Mouse (Mus musculus) ES-Bruce4 (cell line): ENCODE measurements at regions not wholly inside any gene's neighbourhood (a gene's known extent, or its start where the extent isn't known, plus 50 kb on each side); places are given as distances from the start of the nearest gene placed in this dataset.

ENCODE experiments used
- CTCF ChIP-seq: IDR thresholded peaks from one replicate; pipeline ENCODE4 v1.8.1; 2011; ENCODE audit warnings: low read depth, low read length
- EP300 ChIP-seq: IDR thresholded peaks from 2 replicates; pipeline ENCODE4 v1.6.1; 2011; ENCODE audit warnings: low read depth, low read length; ENCODE audit not compliant: insufficient read depth
- POLR2A ChIP-seq: IDR thresholded peaks from one replicate; pipeline ENCODE4 v1.8.1; 2011; ENCODE audit warnings: low read length; ENCODE audit not compliant: insufficient read depth

DNA sequence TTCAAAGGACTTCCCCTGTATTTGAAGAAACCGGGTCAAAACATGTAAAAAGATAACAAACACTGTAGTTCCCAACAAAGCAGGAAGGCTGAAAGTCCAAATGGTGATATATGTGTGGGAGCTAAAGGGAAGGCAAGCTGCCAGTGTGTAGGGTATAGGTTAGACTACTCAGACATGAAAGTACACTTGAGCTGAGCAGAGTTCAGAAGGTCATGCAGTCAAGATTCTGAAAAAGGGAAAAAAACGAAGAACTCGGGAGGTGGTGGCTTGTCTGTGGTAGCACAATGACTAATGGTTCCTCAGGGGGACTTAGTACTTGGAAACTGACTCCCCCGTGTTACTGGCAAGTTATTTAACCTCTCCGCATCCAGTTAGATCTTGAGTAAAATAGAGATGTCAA, 130.3 kb upstream of the Tent5a start:
- TF ChIP-seq CTCF (no peak), POLR2A (no peak), EP300 (no peak)
